Mouse (Mus musculus) adrenal gland, postnatal 10 days (tissue): ENCODE data around the gene Tbx5. TPM values are rescaled to one million over a fixed set of nuclear protein-coding genes. Genes with fewer than 3 reads are reported as not detected.
"Not testable (repeated sequence)": the region's sequence is repeated elsewhere in the genome, so short reads cannot be mapped to it uniquely, and the experiment has no call there.

ENCODE experiments used
- DNase-seq: peaks from one replicate; pipeline ENCODE4 v3.0.0; 2021; ENCODE audit warnings: mixed read lengths
- total RNA-seq, 2 experiments: library from RNA; stranded (reverse); gene quantifications; 2 replicates each; pipeline ENCODE4 v1.2.3; 2021

The Tbx5 gene
- total RNA-seq, 2 experiments from 2014 or later: 2.3 to 2.9 TPM

- DNase-seq: no peak
Measured at GRCm38 (mm10) chr5:119842701-119843393, 10.4 kb downstream of the Tbx5 start.

- DNase-seq: no peak
Measured at GRCm38 (mm10) chr5:119843394-119843777, 10.9 kb downstream of the Tbx5 start.

- no peak for DNase-seq
Measured at GRCm38 (mm10) chr5:119844366-119844765, 11.9 kb downstream of the Tbx5 start.

GRCm38 (mm10) chr5:119844994-119845393 is 12.5 kb downstream of the Tbx5 start:
- DNase-seq: peak; percentile 19

GRCm38 (mm10) chr5:119857052-119857451 is 24.6 kb downstream of the Tbx5 start:
- no peak for DNase-seq

GRCm38 (mm10) chr5:119861301-119861700 is 28.8 kb downstream of the Tbx5 start:
- no peak for DNase-seq

GRCm38 (mm10) chr5:119862431-119862830 is 30.0 kb downstream of the Tbx5 start:
- DNase-seq: no peak

GRCm38 (mm10) chr5:119866277-119867235 is 34.1 kb downstream of the Tbx5 start:
- DNase-seq: no peak

- no peak for DNase-seq
Measured at GRCm38 (mm10) chr5:119867986-119868385, 35.5 kb downstream of the Tbx5 start.

- DNase-seq: peak; percentile 7
Measured at GRCm38 (mm10) chr5:119875421-119875820, 43.0 kb downstream of the Tbx5 start.

- DNase-seq: peak; percentile 50
Measured at GRCm38 (mm10) chr5:119877185-119877584, 44.7 kb downstream of the Tbx5 start.

- no peak for DNase-seq
Measured at GRCm38 (mm10) chr5:119885595-119885994, 53.1 kb downstream of the Tbx5 start.

GRCm38 (mm10) chr5:119887381-119887780 is 54.9 kb downstream of the Tbx5 start:
- DNase-seq: no peak

- no peak for DNase-seq
Measured at GRCm38 (mm10) chr5:119891960-119892359, 59.5 kb downstream of the Tbx5 start.

GRCm38 (mm10) chr5:119893060-119893459 is 60.6 kb downstream of the Tbx5 start:
- no peak for DNase-seq

- no peak for DNase-seq
Measured at GRCm38 (mm10) chr5:119896605-119897004, 64.1 kb downstream of the Tbx5 start.

GRCm38 (mm10) chr5:119916551-119917171 is 84.2 kb downstream of the Tbx5 start:
- peak; percentile 11 for DNase-seq

- not testable (repeated sequence) for DNase-seq
Measured at GRCm38 (mm10) chr5:119918381-119918780, 85.9 kb downstream of the Tbx5 start.

GRCm38 (mm10) chr5:119920941-119921340 is 88.5 kb downstream of the Tbx5 start:
- DNase-seq: no peak

- DNase-seq: no peak
Measured at GRCm38 (mm10) chr5:119922229-119922628, 89.8 kb downstream of the Tbx5 start.
